Mouse (Mus musculus) heart, postnatal 36 days (tissue): ENCODE data around the gene Cdkal1. TPM values are rescaled to one million over a fixed set of nuclear protein-coding genes. Genes with fewer than 3 reads are reported as not detected.

Experiments used
- DNase-seq, 2 experiments: peaks; one replicate each; pipeline ENCODE4 v3.0.0; 2021 to 2022
- intact Hi-C: fragments of 180-260 bp; cut with DNase I; formaldehyde crosslinking; loops from one replicate; pipeline ENCODE4 v1.15.1; 2025
- total RNA-seq, 2 experiments: library from RNA; stranded (reverse); gene quantifications; 2 replicates each; pipeline ENCODE4 v1.2.3; 2021

The Cdkal1 gene
- total RNA-seq, 2 experiments from 2014 or later = 30.8 to 32.3 TPM

DNA sequence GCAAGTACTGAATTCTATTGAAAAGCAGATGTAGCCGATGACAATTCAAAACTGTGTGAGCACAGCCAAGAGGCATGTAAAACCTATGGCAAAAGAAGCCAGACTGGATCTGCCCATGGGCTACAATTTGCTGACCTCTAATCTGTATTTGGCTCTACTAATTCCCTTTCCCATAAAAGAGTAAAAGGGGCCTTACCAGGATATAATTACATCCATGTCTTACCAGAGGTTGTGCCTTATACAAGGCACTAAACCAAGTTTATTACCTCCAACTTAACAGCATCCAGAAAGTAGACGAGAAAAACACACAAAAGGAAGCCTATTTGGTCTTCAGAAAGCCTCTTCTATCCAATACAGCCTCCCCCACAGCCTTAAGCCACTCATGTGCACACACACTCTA lies 213.2 kb downstream of the Cdkal1 start:
- intact Hi-C loops = no loop called here
- DNase-seq = no peak

DNA sequence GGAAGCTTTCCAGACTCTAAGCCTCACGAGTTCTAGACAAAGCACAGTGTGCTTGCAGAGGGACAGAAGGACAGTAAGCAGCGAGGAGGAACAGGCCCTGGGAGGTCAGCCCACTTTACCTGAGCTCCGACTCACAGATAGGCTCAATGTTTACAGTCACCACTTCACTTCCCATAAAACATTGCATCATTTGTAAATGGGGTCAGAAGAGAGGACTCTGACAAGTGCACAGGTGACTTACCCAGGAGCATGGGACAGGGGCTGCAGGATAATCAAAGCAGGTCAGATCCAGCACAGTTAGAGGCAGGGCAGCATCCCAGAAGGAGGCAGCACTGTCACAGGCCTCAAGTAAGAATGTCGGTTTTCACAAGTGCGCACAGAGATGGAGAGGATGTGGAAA lies 214.3 kb downstream of the Cdkal1 start:
- intact Hi-C loops = no loop called here
- DNase-seq = no peak

DNA sequence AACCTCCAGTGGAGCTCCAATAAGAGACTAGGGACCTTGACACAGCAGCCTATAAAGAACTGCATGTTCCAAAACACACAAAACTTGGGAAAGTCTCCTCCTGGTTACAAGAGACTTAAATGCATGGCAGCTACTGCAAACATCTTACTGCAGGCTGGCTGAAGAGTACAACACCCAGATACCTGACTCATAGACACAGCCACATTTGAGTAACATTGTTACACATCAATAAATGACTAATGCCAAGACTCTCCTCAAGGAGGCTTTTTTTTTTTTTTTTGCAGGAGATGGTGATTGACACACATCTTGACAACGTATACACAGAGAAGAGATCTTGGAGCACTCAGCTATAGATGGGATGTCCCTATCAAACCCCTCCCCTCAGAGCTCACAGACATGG lies 215.3 kb downstream of the Cdkal1 start:
- no peak for DNase-seq
- intact Hi-C loops = no loop called here

DNA sequence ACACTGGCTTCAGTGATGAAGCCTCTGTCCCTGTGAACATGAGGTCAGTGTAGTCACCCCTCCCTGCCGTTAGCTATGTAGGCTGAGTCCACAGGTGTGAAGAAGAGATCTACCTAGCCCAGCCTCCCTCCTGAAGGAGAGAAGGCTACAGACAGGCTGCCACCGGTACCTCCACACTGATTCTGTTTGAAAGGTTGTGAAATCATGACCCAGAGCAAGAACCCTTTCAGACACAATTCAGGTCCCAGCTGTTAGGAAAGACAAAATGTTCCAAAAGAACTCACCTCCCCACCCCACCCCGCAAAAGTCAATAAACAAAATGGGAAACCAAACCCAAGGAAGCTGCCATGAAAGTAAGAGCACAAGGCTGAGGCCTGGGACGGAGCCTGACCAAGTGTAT lies 217.2 kb downstream of the Cdkal1 start:
- DNase-seq = no peak
- intact Hi-C loops = loop anchor here (5.0 kb wide), 1 partner anchor 446 kb away; no protein-coding TSS in a partner anchor

DNA sequence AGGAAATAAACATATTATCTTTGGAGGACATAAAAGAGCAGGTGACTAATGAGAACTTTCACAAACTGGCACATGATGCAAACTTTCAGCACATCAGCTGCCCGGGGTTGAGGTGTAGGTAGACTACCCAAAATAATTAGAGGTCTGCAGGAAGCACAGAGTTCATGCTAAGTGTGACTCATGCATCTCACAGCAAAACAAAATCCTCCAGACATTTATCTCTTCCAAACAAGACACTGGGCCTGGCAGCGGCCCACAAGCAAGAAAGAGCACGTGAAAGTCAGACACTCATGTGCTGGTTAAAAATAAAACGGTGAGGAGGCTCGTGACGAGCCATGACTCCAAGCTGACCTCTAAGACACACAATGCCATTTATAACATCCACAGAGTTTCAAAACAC lies 217.7 kb downstream of the Cdkal1 start:
- DNase-seq = peak; percentile 55 to 67
- intact Hi-C loops = loop anchor here (5.0 kb wide), 1 partner anchor 445 kb away; no protein-coding TSS in a partner anchor

DNA sequence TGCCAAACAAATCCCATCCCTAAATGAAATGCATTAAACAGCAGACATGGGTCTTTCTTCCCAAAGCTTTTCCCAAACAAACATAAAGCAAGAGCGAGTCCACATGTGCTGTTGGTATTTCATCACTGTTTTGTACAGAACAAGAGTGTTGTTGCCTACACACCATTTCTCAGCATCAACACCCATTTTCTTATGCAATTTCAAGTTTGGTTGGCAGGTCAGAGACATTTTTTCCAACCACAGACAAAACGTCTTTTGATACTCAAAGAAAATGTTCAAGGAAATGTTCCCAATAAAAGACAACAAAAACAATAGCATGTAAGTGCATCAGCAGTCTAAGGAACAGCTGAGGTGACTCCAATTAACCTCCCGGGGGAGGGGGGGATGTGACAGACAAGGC lies 219.9 kb downstream of the Cdkal1 start:
- no peak for DNase-seq
- intact Hi-C loops = loop anchor here (5.0 kb wide), 1 partner anchor 443 kb away; no protein-coding TSS in a partner anchor

DNA sequence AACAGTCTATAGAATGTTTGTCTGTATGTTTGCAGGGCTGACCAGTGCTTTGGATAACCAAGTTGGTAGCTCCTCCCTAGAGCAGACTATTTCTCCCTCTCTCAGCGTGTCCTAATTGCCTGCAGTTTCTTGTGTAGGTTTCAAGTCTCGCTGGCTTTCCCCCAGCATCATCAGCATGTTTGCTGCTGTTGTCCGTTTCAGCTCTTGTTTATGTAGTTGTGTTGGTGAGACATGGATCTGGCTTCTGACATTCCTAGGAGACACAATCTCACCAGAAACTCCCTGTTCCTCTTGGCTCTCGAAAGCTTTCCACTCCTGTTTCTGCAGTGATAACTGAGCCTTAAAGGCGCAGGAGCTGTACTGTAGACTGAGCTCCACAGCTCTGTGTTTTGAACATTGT lies 224.1 kb downstream of the Cdkal1 start:
- peak; percentile 35 to 54 for DNase-seq
- intact Hi-C loops = no loop called here

DNA sequence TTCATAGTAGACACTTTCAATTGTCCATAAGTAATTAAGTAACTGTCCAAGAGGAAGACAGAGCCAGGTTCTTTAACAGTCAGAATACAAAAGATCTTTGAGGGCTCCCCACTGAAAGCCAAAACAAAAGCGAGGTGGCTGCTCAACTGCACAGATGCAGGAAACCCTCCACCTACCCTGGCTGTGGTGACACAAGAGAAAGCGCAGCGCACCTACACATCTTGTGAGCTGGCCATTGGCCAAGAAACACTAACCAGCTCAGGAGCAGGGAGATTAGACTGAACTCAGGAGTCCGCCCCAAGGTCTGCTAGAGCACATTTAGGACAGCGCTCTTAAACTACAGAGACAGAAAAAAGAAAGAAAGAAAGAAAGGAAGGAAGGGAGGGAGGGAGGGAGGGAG lies 226.9 kb downstream of the Cdkal1 start:
- intact Hi-C loops = no loop called here
- peak; percentile 52 to 55 for DNase-seq

DNA sequence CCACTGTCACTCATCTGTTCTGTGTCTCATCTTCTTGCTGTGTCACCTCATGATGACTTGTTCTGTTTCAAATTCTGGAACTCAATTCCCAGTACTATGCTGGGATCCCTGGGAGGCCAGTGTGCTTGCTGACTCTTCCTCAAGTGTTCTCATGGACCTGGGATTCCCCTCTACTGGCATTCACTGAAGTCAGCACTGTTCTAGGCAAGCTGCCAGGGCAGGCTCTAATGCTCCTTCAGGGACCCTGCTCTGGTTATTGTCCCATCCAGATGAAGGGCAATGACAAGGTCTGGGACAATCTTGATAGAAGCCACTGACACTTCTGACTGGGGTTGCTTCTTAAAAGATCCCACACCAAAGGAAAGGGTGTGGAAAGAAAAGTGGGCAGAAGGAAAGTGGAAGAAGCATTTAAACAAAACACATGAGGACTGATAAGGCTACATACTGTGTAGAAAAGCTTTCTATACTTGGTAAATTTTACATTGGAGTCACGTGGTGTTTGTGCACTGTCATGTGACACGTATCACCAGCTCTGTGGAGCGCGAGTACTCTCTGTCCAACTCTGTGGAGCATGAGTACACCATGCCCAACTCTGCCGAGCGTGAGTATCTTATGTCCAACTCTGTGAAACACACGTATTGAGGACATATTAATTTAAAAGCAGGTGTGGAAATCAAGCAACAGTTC lies 227.9 kb downstream of the Cdkal1 start:
- intact Hi-C loops = no loop called here
- peak; percentile 65 for DNase-seq

DNA sequence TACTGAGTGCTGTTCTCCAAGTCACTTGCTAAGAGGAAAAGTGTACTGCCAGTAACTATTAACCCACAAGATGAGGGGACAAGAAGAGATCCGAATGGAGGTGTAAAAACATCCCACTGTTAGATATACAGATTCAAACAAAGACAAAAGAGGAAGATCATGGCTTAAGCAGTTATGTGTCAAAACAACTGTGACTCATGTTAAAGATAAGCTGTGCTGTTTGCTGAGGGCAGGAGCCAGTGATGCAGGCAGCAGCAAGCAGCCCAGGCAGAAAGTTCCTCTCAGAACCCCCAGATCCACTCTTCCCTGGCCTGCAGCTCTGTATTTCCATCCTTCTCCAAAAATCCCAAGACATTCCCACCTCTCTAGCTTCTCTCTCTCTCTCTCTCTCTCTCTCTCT lies 230.5 kb downstream of the Cdkal1 start:
- intact Hi-C loops = no loop called here
- DNase-seq = no peak

DNA sequence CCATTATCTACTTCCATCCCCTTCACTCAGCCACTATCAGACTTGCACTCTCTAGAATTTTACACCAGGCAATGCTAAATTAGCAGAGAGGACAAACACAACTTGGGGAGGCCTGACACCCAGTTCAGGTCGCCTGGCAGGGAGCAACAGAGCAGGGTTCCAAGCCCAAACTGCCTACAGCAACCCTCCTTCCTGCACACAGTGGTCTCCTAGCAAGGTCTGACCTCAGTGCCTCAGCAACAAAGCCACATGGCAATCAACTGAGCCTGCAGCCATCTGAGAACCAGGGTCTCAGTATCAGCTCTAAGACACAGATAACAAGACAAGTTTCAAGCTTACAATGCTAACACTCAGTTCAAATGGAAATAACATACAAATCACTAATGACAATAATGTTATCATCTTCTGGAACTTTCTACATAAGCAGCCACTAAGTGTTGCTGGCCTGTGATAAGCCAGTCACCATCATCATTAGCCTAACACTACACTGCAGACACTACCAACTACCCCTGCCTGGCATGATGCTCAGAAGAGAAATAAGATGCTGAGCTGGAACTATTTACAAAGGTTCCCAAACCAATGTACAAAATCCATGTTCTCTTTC lies 231.7 kb downstream of the Cdkal1 start:
- intact Hi-C loops = no loop called here

DNA sequence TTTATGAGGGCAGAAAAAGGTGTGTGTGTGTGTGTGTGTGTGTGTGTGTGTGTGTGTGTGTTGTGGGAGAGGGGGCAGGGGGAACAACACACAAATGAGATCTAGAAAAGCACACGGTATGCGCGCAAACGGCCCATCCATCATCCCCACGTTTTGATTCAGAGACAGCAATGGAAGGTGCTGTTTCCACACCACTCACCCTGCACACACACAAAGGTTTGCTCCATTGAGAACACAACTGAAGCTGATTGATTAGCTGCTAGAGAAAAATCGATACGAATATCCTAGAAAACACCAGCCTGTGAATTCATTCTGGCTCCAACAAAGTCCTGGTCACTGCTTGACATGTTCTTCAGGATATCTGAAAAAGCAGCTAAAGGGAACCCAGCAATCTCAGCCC lies 233.6 kb downstream of the Cdkal1 start:
- intact Hi-C loops = no loop called here

More for the DNA sequence above, 231.7 kb downstream of the Cdkal1 start:
- DNase-seq = no peak

DNA sequence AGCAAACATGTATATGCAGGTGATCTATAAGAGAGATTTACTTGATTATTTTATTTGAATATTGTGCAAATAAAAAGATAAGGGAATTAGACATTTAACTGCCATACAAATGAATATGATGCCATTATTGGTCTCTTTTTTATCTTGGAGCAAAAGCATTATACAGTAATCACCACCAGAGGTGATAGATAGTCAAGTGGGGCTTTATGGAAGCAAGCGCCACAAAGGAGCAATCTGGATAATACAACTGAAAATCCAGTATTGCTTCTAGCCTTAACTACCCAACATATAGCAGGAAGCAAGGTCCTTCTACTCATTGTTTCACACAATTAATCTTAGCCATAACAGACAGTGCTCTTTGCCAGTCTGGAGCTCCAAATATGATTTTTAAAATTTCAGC lies 234.1 kb downstream of the Cdkal1 start:
- intact Hi-C loops = no loop called here
- DNase-seq = no peak

More for the DNA sequence above, 233.6 kb downstream of the Cdkal1 start:
- DNase-seq = no peak

DNA sequence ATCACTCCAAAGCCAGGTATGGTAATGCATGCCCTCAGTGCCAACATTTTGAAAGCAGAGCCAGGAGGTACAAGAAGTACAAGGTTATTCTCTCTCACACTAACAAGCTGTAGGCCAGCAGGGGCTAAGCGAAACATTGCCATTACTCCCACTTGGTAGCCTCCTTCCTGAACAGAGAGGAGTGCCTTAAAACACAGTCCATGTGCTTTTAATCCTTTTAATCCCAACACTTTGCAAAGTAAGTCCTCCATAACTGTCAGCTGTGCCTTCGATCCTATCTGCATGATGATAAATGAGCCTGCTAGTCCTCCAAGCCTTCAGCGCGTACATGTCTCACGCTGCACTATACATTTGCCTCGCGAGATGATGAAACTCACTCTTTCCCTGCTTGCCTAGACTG lies 234.6 kb downstream of the Cdkal1 start:
- intact Hi-C loops = no loop called here

DNA sequence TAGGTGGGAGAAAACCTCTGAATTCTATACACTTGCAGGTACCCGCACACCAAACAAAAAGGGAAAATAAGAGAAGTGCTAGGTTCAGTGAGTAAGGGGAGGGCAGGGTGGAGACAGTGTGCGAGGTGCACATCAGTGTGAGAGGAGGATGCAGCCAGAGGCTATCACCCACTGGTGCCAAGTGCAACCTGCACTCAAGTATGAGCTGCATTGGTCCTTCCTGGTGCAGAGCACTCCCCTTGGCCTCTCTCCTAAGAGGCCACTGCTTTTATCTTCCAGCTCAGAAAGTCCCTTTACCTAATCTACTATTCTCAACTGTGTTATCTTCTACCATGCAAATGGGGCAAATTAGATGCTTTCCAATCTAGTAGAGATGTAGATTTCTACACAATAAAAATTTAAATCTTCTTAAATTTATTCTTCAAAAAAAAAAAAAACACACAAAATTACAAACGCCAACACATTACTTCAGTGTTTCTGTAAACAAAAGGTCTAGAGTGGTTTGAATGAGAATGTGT lies 238.8 kb downstream of the Cdkal1 start:
- intact Hi-C loops = no loop called here

More for the DNA sequence above, 234.6 kb downstream of the Cdkal1 start:
- no peak for DNase-seq

DNA sequence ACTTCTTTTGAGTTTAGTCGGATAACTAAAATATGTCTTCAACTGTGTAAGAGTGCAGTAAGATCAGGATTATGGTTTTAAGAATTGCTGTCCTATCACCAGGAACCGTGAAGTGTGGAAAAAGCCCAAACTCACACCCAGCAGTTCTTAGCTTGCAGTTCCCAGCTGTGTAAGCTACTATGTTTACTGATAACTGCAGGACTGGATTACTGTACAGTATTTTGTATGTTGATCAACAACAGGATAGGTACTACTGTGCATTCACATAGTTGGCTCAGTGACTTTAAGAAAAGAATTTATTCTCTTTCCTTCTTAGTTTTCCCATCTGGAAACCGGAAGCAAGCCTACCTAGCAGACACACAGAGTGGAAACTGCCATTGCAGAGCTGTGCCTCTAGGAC lies 239.5 kb downstream of the Cdkal1 start:
- no peak for DNase-seq
- intact Hi-C loops = no loop called here

More for the DNA sequence above, 238.8 kb downstream of the Cdkal1 start:
- DNase-seq = no peak

DNA sequence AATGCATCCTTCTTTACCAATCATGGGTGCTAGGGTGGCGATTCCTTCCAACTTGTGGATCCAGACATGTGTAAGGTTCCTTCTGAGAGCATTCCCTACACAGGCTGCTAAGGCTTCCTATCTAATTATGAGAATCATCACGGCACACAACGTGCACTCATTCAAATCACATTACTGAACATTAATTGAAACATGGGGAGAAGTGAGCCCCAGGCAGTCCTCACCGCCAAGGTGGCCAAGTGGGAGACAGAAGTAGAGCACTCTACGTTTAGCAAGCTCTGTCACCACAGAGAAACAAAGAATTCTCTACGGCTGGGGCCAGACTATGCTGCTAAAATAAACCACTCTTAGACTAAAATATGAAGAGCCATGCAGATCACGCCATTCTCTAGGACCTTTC lies 240.4 kb downstream of the Cdkal1 start:
- DNase-seq = no peak
- intact Hi-C loops = no loop called here

DNA sequence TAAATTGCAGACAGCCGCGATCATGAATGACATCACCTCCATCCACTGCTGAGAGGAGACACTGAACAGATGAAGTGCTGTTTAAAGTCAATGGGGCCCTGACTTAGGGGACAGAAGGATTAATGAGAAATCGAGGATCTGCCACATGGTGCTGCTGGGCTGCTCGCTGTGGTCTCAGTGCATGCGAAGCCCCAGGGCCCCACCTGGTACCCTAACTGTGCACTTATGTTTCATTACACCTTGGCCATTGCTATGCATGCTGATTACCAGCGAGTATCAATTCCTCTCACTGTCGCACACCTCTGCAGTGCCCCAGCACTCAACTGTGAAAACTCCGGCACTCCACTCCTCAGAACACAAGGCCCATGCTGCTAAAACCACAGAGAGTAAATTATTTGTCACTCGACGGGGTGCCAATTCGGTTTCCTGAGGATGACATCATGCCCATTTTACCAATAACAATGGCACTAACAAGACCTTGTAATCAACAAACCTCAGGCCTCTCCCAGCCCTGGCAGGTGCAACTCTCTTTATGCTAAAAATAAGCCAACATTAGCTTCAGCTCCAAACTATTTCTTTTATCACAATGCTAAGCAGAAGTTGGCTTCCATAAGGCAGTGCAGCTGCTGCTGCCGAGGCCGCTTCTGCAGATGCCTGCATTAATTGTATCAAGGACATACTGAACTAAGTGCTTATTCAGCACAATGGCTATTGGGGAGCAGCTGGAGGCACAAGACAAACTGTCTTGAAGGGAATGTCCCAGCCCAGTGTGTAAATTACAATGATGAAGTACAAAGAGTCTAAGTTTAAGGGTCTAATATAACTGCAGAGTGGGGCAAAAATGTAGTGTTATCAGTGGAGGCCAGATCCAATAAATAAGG lies 245.2 kb downstream of the Cdkal1 start:
- DNase-seq = peak; percentile 18 to 22

DNA sequence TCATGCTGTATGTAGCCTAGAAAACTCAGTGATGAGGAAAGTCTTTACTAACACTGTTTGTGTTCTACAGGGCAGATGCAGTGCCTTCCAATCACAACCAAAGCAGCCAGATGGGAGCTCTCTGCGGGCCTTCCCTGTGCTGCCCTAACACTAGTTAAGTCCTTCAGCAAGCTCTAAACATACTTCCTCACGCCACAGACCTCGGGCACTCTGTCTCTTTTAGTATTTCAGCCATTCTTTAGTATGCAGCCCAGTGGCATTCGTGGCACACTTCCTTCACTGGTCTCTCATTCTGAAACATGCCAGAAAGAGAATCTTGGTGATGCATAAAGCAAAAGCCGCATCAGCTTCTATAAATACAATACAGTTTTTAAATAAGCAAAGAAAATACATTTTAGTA lies 246.0 kb downstream of the Cdkal1 start:
- DNase-seq = no peak
- intact Hi-C loops = loop anchor here (5.0 to 10.0 kb wide), 3 partner anchors 223 to 1195 kb away; no protein-coding TSS in a partner anchor

More for the DNA sequence above, 245.2 kb downstream of the Cdkal1 start:
- intact Hi-C loops = no loop called here

DNA sequence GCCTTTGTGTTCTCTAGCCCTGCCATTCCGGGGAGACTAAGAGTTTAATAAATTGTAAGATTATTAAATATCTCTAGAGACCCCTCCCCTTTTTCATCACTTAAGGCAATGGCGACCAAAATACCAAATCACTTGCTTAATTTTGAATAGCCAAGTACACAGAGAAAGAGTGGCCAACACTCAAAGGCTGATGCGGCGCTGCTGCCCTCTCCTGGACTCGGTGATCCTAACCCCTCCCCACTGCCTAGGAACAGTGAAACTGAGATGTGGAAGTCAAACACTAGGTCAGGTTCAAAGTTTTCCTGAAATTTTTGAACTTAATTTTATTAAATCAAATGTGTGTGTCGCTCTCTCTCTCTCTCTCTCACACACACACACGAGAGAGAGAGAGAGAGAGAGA lies 251.2 kb downstream of the Cdkal1 start:
- intact Hi-C loops = loop anchor here (2.0 to 10.0 kb wide), 3 partner anchors 399 to 1189 kb away; no protein-coding TSS in a partner anchor

DNA sequence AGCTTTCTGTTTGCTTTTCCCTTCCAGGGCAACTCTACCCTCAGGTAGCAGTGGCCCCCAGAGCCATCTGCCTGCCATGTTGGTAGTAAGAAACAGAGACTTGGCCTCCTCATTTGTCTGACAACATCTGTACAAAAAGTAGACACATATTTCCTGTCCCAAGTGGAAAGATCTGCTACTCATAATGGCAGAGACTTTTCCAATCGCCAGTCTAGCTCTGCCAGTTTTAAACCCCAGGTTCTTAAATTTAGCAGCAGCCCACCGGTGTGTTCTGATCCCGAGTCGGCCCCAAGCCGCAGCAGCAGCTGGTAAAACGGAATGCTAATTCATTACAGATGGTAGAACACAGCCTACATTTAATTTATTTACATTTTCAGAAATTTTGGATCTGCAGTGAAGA lies 251.9 kb downstream of the Cdkal1 start:
- intact Hi-C loops = loop anchor here (10.0 kb wide), 2 partner anchors 399 to 1189 kb away; no protein-coding TSS in a partner anchor
- no peak for DNase-seq

More for the DNA sequence above, 251.2 kb downstream of the Cdkal1 start:
- peak; percentile 48 to 69 for DNase-seq
